Mouse (Mus musculus): ENCODE results near the gene Tnks2.
A peak's percentile ranks its signal among the peaks of the same experiment; 100 is the strongest.

- TF ChIP-seq CTCF (IDR thresholded peaks at IDR 0.05) (no peak), EP300 (IDR thresholded peaks at IDR 0.05) (peak; percentile 83)
These were observed 88.9 kb downstream of the Tnks2 start for GRCm38 (mm10) chr19:36922936-36923335.
